8 mouse cellular contexts compared by ENCODE assay signal in genomic region chr12:8495881-8496678, GRCm38 (mm10). TPM values are rescaled to one million over a fixed set of nuclear protein-coding genes. Genes with fewer than 3 reads are reported as not detected.
A peak's percentile ranks its signal among the peaks of the same experiment; 100 is the strongest.
DNase-seq lines count a peak whose midpoint lies in the region; ATAC-seq lines count a peak whose summit lies in the region.

No protein-coding gene starts in this region.

- H3K4me1 ChIP-seq in embryonic facial prominence, embryonic 12.5 days: peaks cover 34% of the 10 kb centered on the region
- peaks cover 8 to 34% of the 10 kb centered on the region in 2 experiments for H3K4me1 ChIP-seq in heart, embryonic 14.5 days (ENCODE audit: control insufficient read depth in 2 of 2, insufficient read depth in 2 of 2, low read length in 2 of 2)
- H3K4me1 ChIP-seq in kidney, embryonic 16.5 days (ENCODE audit: insufficient read depth, low read length): peaks cover 33% of the 10 kb centered on the region
- H3K4me1 ChIP-seq in liver, embryonic 13.5 days (replicated peaks): peaks cover 34% of the 10 kb centered on the region
- H3K4me1 ChIP-seq in neural tube, embryonic 14.5 days (ENCODE audit: control insufficient read depth, insufficient read depth, low read length): peaks cover 26% of the 10 kb centered on the region; the same call in 1 of the 2 replicates

- peak; percentile 30 for DNase-seq in urinary bladder, adult 2 months (ENCODE audit: low spot score)
- no peak for DNase-seq in urinary bladder, postnatal 4 days (ENCODE audit: low spot score in 2 of 2)
- no peak for DNase-seq in liver, embryonic 13.5 days
- no peak for DNase-seq in spleen, postnatal 14 days (ENCODE audit: low spot score in 2 of 2)

- no peaks in the 10 kb centered on the region for H3K36me3 ChIP-seq in embryonic facial prominence, embryonic 12.5 days
- no peaks in the 10 kb centered on the region; the same call in 1 of the 2 replicates for H3K36me3 ChIP-seq in heart, embryonic 14.5 days (ENCODE audit: control insufficient read depth, insufficient read depth, low read length)
- H3K36me3 ChIP-seq in kidney, embryonic 16.5 days (ENCODE audit: insufficient read depth, low read length): no peaks in the 10 kb centered on the region
- no peaks in the 10 kb centered on the region for H3K36me3 ChIP-seq in liver, embryonic 13.5 days
- no peaks in the 10 kb centered on the region for H3K36me3 ChIP-seq in neural tube, embryonic 14.5 days (ENCODE audit: control insufficient read depth, insufficient read depth, low read length)

- H3K27me3 ChIP-seq in embryonic facial prominence, embryonic 12.5 days: no peaks in the 10 kb centered on the region
- no peaks in the 10 kb centered on the region for H3K27me3 ChIP-seq in heart, embryonic 14.5 days (ENCODE audit: control insufficient read depth, insufficient read depth, low read length)
- H3K27me3 ChIP-seq in kidney, embryonic 16.5 days (ENCODE audit: insufficient read depth, low read length): no peaks in the 10 kb centered on the region
- peaks cover 16% of the 10 kb centered on the region for H3K27me3 ChIP-seq in liver, embryonic 13.5 days
- no peaks in the 10 kb centered on the region for H3K27me3 ChIP-seq in neural tube, embryonic 14.5 days (ENCODE audit: control insufficient read depth, insufficient read depth, low read length)

- H3K9me3 ChIP-seq in embryonic facial prominence, embryonic 12.5 days: no peaks in the 10 kb centered on the region
- H3K9me3 ChIP-seq in heart, embryonic 14.5 days (ENCODE audit: control insufficient read depth, low read length): no peaks in the 10 kb centered on the region
- no peaks in the 10 kb centered on the region for H3K9me3 ChIP-seq in kidney, embryonic 16.5 days (ENCODE audit: low read length)
- no peaks in the 10 kb centered on the region for H3K9me3 ChIP-seq in liver, embryonic 13.5 days (replicated peaks)
- H3K9me3 ChIP-seq in neural tube, embryonic 14.5 days (ENCODE audit: control insufficient read depth, low read length): no peaks in the 10 kb centered on the region

- 22% methylated on average over 15 of the region's 15 CpGs for WGBS in embryonic facial prominence, embryonic 12.5 days
- 30% methylated on average over 15 of the region's 15 CpGs for WGBS in heart, embryonic 14.5 days
- WGBS in kidney, embryonic 16.5 days: 24% methylated on average over 15 of the region's 15 CpGs
- 40% methylated on average over 15 of the region's 15 CpGs for WGBS in liver, embryonic 13.5 days (ENCODE audit: insufficient replicate concordance)
- WGBS in neural tube, embryonic 14.5 days: 33% methylated on average over 15 of the region's 15 CpGs

- H3K9ac ChIP-seq in embryonic facial prominence, embryonic 12.5 days: no peak overlapping the region
- H3K9ac ChIP-seq in heart, embryonic 14.5 days (ENCODE audit: low read length): peak overlapping the region; percentile 94
- peak overlapping the region; percentile 51 for H3K9ac ChIP-seq in kidney, embryonic 16.5 days (replicated peaks; ENCODE audit: low read length)
- H3K9ac ChIP-seq in liver, embryonic 13.5 days: no peak overlapping the region
- H3K9ac ChIP-seq in neural tube, embryonic 14.5 days (replicated peaks; ENCODE audit: low read depth, low read length): peak overlapping the region; percentile 17; the same call in 1 of the 2 replicates

- ATAC-seq in embryonic facial prominence, embryonic 12.5 days (ENCODE audit: insufficient number of reproducible peaks, insufficient read depth, low FRiP score, low TSS enrichment): no peak
- ATAC-seq in heart, embryonic 14.5 days (ENCODE audit: insufficient number of reproducible peaks, insufficient read depth, low FRiP score, low read depth): no peak
- no peak for ATAC-seq in kidney, embryonic 16.5 days (ENCODE audit: low FRiP score, low TSS enrichment)
- no peak for ATAC-seq in liver, embryonic 13.5 days (ENCODE audit: low read depth)
- no peak for ATAC-seq in neural tube, embryonic 14.5 days (ENCODE audit: low read depth)

- no peak overlapping the region for H3K4me3 ChIP-seq in embryonic facial prominence, embryonic 12.5 days
- peak overlapping the region in 1 of 2 experiments; percentile 9; a peak in 2 of 4 replicates for H3K4me3 ChIP-seq in heart, embryonic 14.5 days (ENCODE audit: control insufficient read depth in 1 of 2, insufficient read depth in 1 of 2, low read depth in 1 of 2, low read length in 2 of 2)
- 0 out of 2 replicates have a peak overlapping the region, but pooled peaks have one; percentile 4 for H3K4me3 ChIP-seq in kidney, embryonic 16.5 days (ENCODE audit: low read length)
- H3K4me3 ChIP-seq in liver, embryonic 13.5 days (replicated peaks): no peak overlapping the region
- H3K4me3 ChIP-seq in neural tube, embryonic 14.5 days (ENCODE audit: low read depth, low read length): peak overlapping the region; percentile 76; the same call in 1 of the 2 replicates

- H3K4me2 ChIP-seq in embryonic facial prominence, embryonic 12.5 days (replicated peaks): peak overlapping the region; percentile 82
- peak overlapping the region; percentile 83 for H3K4me2 ChIP-seq in heart, embryonic 14.5 days (ENCODE audit: low read length)
- H3K4me2 ChIP-seq in kidney, embryonic 16.5 days (replicated peaks; ENCODE audit: low read depth, low read length): peak overlapping the region; percentile 83
- peak overlapping the region; percentile 12; the same call in 1 of the 2 replicates for H3K4me2 ChIP-seq in liver, embryonic 13.5 days
- H3K4me2 ChIP-seq in neural tube, embryonic 14.5 days (ENCODE audit: low read depth, low read length): peak overlapping the region; percentile 92

- H3K27ac ChIP-seq in embryonic facial prominence, embryonic 12.5 days: peak overlapping the region; percentile 79
- H3K27ac ChIP-seq in heart, embryonic 14.5 days (replicated peaks in 1 of 2; ENCODE audit: control insufficient read depth in 1 of 2, insufficient read depth in 1 of 2, low read depth in 2 of 2, low read length in 2 of 2): peak overlapping the region; percentile 71 to 82
- H3K27ac ChIP-seq in kidney, embryonic 16.5 days (ENCODE audit: low read length): peak overlapping the region; percentile 71
- H3K27ac ChIP-seq in liver, embryonic 13.5 days: peak overlapping the region; percentile 39; the same call in 1 of the 2 replicates
- H3K27ac ChIP-seq in neural tube, embryonic 14.5 days (ENCODE audit: low read depth, low read length): no peak overlapping the region

RNA-seq across cellular contexts. Expression of gene Rhob, which starts 3.7 kb away (rescaled TPM):
- 189 and 223 TPM in 2 replicates for polyA plus RNA-seq in urinary bladder, adult 2 months (2012; rRNA removed)
- polyA plus RNA-seq in embryonic facial prominence, embryonic 12.5 days (2016; fragmentation: Nextera tagmentation; extraction: Ambion mirVana): 57.3 and 58.5 TPM in 2 replicates
- 50.6 and 56.1 TPM in 2 replicates for polyA plus RNA-seq in heart, embryonic 14.5 days (2014; fragmentation: Nextera tagmentation; extraction: Ambion mirVana)
- 39.8 and 40.1 TPM in 2 replicates for polyA plus RNA-seq in kidney, embryonic 16.5 days (2015; fragmentation: Nextera tagmentation; extraction: Ambion mirVana)
- polyA plus RNA-seq in liver, embryonic 13.5 days (2015; fragmentation: Nextera tagmentation; extraction: Ambion mirVana): 6.0 and 7.1 TPM in 2 replicates
- 109 and 116 TPM in 2 replicates for polyA plus RNA-seq in neural tube, embryonic 14.5 days (2014; fragmentation: Nextera tagmentation; extraction: Ambion mirVana)

Comparison
In these comparisons a context has a peak if more than half of its experiments do, and no peak if none do; other contexts are left out.
1. H3K4me2 ChIP-seq: peak in every context shown above with its lines; median percentile 92 in neural tube, embryonic 14.5 days; 83 in heart, embryonic 14.5 days; 83 in kidney, embryonic 16.5 days; 82 in embryonic facial prominence, embryonic 12.5 days; 12 in liver, embryonic 13.5 days.
2. H3K4me3 ChIP-seq: peak in kidney, embryonic 16.5 days (single experiment) and neural tube, embryonic 14.5 days (single experiment); none in embryonic facial prominence, embryonic 12.5 days (single experiment) and liver, embryonic 13.5 days (single experiment).
3. H3K9ac ChIP-seq: peak in heart, embryonic 14.5 days (single experiment), kidney, embryonic 16.5 days (single experiment) and neural tube, embryonic 14.5 days (single experiment); none in embryonic facial prominence, embryonic 12.5 days (single experiment) and liver, embryonic 13.5 days (single experiment).